Mouse (Mus musculus): Measurements from ENCODE around the gene Afm. TPM values are rescaled to one million over a fixed set of nuclear protein-coding genes. Genes with fewer than 3 reads are reported as not detected.

Gene Afm
- polyA plus RNA-seq, 1 experiment: not detected

DNA sequence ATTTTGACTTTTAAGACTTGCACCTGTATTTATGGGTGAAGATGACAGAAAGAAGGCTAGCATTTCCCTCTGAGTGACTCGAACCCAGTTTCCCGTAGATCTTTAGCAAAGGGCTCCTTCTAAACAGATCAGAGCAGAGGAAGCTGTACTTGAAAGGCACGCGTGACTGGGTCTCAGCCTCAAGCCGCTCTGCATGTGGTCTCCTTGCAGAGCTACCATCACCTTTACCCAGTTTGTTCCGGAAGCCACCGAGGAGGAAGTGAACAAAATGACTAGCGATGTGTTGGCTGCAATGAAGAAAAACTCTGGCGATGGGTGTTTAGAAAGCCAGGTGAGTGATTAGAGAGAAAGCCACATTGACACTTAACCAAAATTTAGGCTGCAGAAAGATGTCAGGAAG lies 26.3 kb upstream of the Afm start:
- Histone ChIP-seq H3K27ac (ENCODE audit: insufficient read depth, low read length) (no peak overlapping the region), H3K4me3 (ENCODE audit: insufficient read depth, low read length) (no peak overlapping the region), H3K4me1 (ENCODE audit: control insufficient read depth, insufficient read depth, low read length) (no peaks in the 10 kb centered on the region)
- TF ChIP-seq CTCF (IDR thresholded peaks at IDR 0.05; ENCODE audit: extremely low read depth, insufficient read depth, low read length) (no peak), POLR2A (IDR thresholded peaks at IDR 0.05; ENCODE audit: extremely low read depth, insufficient read depth, low read length) (no peak)

DNA sequence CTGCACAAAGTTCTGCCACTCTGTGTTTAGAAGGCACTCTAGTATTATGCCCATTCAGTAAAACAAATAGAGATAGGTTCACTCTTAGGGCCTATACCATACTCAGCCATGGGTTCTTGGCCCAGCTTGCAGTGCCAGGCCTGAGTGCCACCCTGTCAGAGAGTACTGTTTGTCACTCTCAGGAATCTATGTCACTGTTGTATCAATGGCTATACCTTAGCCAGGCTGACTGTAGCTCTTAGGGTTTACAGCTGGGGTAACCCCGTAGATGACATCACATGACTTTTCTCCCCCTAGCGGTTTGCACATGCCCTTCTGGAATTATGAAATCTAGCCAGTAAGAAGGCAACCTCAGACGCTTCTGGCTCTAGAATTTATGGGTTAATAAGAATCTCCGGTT lies 24.4 kb upstream of the Afm start:
- no peak for TF ChIP-seq POLR2A (IDR thresholded peaks at IDR 0.05; ENCODE audit: extremely low read depth, insufficient read depth, low read length)
- TF ChIP-seq CTCF (IDR thresholded peaks at IDR 0.05; ENCODE audit: extremely low read depth, insufficient read depth, low read length): no peak
- Histone ChIP-seq H3K4me3 (ENCODE audit: insufficient read depth, low read length) (no peak overlapping the region), H3K27ac (ENCODE audit: insufficient read depth, low read length) (no peak overlapping the region), H3K4me1 (ENCODE audit: control insufficient read depth, insufficient read depth, low read length) (no peaks in the 10 kb centered on the region)

DNA sequence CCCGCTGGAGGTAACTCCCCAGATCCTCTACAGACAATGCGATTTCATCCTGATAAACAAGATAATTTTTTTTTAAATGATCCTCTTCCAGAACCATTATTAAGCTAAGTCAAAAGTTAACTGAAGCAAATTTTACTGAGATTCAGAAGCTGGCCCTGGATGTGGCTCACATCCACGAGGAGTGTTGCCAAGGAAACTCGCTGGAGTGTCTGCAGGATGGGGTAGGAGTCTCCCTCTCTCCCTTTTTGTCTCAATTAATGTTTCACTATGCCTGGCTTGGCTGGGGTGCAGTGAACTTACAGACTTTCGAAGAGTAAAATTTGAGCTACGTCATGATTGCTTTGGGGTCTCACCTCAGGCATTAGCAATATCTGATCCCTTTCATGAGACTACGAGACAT lies 19.2 kb upstream of the Afm start:
- no peak overlapping the region for H3K27ac ChIP-seq (ENCODE audit: insufficient read depth, low read length)
- no peaks in the 10 kb centered on the region for H3K4me1 ChIP-seq (ENCODE audit: control insufficient read depth, insufficient read depth, low read length)
- no peak overlapping the region for H3K4me3 ChIP-seq (ENCODE audit: insufficient read depth, low read length)
- TF ChIP-seq CTCF (IDR thresholded peaks at IDR 0.05; ENCODE audit: extremely low read depth, insufficient read depth, low read length): no peak
- no peak for TF ChIP-seq POLR2A (IDR thresholded peaks at IDR 0.05; ENCODE audit: extremely low read depth, insufficient read depth, low read length)

DNA sequence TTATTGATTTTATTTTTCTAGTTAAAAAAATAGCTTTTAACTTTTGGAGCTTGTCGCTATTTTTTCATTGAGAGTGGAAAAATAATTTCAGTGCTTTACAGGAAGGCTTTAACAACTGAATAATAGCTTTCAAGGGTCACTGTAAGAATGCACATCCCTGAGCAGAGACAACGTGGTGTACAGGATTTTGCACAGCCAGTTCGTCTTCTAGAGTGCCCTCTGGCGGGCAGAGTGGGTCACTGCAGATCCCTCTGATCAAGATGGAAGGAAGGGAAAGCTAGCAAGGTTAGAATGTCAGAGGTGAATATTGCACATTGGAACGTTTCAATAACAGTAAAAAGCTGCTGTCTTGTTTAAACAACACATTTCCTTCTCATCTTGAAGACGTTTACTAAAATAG lies 18.0 kb upstream of the Afm start:
- Histone ChIP-seq H3K4me1 (ENCODE audit: control insufficient read depth, insufficient read depth, low read length) (no peaks in the 10 kb centered on the region), H3K4me3 (ENCODE audit: insufficient read depth, low read length) (no peak overlapping the region), H3K27ac (ENCODE audit: insufficient read depth, low read length) (no peak overlapping the region)
- TF ChIP-seq POLR2A (IDR thresholded peaks at IDR 0.05; ENCODE audit: extremely low read depth, insufficient read depth, low read length) (no peak), CTCF (IDR thresholded peaks at IDR 0.05; ENCODE audit: extremely low read depth, insufficient read depth, low read length) (peak; percentile 92)

DNA sequence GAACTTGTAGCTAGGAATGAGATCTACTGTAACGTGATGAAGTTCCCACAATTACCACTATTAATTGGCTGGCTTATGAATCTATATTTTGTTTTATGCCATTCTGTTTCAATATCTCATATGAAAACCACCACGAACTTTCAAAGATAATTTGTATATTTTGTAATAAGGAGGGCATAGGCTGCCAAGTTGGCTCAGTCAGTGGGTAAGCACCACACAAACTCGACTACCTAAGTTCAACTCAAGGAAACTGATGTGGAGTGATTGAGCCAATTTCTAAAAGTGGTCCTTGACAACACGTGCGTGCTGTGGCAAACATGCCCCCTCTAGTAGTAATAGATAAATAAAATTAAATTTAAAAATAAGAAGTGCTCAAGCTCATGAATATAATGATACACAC lies 17.0 kb upstream of the Afm start:
- Histone ChIP-seq H3K4me1 (ENCODE audit: control insufficient read depth, insufficient read depth, low read length) (peaks cover 1% of the 10 kb centered on the region; the same call in 1 of the 2 replicates), H3K27ac (ENCODE audit: insufficient read depth, low read length) (no peak overlapping the region), H3K4me3 (ENCODE audit: insufficient read depth, low read length) (no peak overlapping the region)
- no peak for TF ChIP-seq CTCF (IDR thresholded peaks at IDR 0.05; ENCODE audit: extremely low read depth, insufficient read depth, low read length)
- TF ChIP-seq POLR2A (IDR thresholded peaks at IDR 0.05; ENCODE audit: extremely low read depth, insufficient read depth, low read length): no peak

DNA sequence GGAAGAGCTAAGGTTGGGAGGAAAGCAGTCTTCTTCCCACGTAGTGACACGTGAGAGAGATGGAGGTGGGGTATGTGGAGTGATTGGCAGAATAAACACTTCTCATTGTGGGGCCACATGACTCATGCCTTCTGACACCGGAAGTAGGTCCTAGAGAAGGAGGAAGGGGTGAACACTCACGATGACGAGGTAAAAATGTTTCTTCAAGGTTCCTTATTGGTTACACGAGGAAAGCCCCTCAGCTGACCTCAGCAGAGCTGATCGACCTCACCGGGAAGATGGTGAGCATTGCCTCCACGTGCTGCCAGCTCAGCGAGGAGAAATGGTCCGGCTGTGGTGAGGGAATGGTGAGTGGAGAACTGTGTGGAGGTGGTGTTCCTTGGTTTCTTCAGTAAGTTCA lies 14.0 kb upstream of the Afm start:
- Histone ChIP-seq H3K4me1 (ENCODE audit: control insufficient read depth, insufficient read depth, low read length) (peaks cover 4% of the 10 kb centered on the region), H3K4me3 (ENCODE audit: insufficient read depth, low read length) (no peak overlapping the region), H3K27ac (ENCODE audit: insufficient read depth, low read length) (no peak overlapping the region)
- TF ChIP-seq POLR2A (IDR thresholded peaks at IDR 0.05; ENCODE audit: extremely low read depth, insufficient read depth, low read length) (no peak), CTCF (IDR thresholded peaks at IDR 0.05; ENCODE audit: extremely low read depth, insufficient read depth, low read length) (no peak)

DNA sequence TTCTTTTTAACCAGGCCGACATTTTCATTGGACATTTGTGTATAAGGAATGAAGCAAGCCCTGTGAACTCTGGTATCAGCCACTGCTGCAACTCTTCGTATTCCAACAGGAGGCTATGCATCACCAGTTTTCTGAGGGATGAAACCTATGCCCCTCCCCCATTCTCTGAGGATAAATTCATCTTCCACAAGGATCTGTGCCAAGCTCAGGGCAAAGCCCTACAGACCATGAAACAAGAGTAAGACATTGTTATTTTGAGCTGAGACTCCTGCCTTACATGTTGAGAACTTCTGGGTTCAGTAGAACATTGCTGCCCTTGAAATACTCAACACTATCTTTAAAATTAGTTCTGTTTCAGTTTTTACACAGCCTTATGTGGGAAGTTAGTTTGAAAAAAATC lies 12.2 kb upstream of the Afm start:
- H3K4me1 ChIP-seq (ENCODE audit: control insufficient read depth, insufficient read depth, low read length): peaks cover 4% of the 10 kb centered on the region
- no peak overlapping the region for H3K4me3 ChIP-seq (ENCODE audit: insufficient read depth, low read length)
- TF ChIP-seq POLR2A (IDR thresholded peaks at IDR 0.05; ENCODE audit: extremely low read depth, insufficient read depth, low read length) (no peak), CTCF (IDR thresholded peaks at IDR 0.05; ENCODE audit: extremely low read depth, insufficient read depth, low read length) (no peak)
- H3K27ac ChIP-seq (ENCODE audit: insufficient read depth, low read length): no peak overlapping the region

DNA sequence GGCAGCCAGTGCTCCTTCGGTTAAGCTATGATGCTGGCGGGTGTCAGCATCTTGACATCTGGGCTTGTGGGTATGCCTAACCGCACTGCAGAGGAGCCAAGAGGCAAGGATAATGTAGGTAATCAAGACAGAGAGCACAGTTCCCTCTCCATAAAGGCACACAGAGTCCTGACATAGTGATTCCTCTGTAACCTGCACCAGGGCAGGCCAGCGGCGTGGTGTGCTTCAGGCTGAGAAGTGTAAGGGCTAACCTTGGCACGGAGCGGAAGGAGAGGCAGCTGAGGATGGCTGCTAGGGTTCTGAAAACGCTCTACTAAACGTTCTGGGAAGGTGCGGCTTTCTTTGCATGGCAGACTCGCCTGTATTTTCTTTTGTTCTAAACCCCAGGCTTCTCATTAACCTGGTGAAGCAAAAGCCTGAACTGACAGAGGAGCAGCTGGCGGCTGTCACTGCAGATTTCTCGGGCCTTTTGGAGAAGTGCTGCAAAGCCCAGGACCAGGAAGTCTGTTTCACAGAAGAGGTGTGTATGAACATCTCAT lies 11.3 kb upstream of the Afm start:
- peaks cover 4% of the 10 kb centered on the region for H3K4me1 ChIP-seq (ENCODE audit: control insufficient read depth, insufficient read depth, low read length)
- TF ChIP-seq CTCF (IDR thresholded peaks at IDR 0.05; ENCODE audit: extremely low read depth, insufficient read depth, low read length) (no peak), POLR2A (IDR thresholded peaks at IDR 0.05; ENCODE audit: extremely low read depth, insufficient read depth, low read length) (no peak)
- H3K4me3 ChIP-seq (ENCODE audit: insufficient read depth, low read length): no peak overlapping the region
- no peak overlapping the region for H3K27ac ChIP-seq (ENCODE audit: insufficient read depth, low read length)

DNA sequence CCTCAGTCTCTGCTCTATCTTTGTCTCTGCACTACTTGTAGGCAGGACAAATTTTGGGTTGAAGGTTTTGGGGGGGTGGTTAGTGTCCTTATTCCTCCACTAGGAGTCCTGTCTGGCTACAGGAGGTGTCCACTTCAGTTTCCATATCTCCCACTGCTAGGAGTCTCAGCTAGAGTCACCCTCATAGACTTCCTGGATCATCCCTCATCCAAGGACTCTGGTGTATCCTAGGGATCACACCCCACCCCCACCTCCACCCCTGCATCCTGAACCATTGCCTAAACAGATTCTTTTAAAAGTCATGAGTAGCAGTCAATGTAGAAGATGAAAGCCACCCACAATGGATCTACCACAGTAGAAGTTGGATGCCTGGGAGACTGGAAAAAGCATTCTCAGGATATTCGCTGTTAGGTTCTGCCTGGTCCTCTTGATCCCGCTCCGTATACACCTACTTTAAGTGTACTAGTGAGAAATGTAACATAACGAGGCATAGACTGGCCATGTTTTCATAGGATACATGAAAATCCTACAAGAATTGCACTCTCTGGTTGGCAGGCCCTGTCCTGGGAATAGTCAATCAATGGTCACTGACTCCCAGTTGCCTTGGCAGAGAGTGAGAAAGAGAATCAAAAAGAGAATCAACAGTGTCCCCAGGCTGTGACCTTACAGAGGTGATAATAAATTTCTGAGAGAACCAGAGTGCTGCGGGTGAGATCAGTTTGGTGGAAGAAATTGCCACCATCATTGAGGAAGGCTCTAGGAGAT lies 8.7 kb upstream of the Afm start:
- H3K4me1 ChIP-seq (ENCODE audit: control insufficient read depth, insufficient read depth, low read length): peaks cover 4% of the 10 kb centered on the region
- H3K27ac ChIP-seq (ENCODE audit: insufficient read depth, low read length): no peak overlapping the region
- no peak for TF ChIP-seq CTCF (IDR thresholded peaks at IDR 0.05; ENCODE audit: extremely low read depth, insufficient read depth, low read length)
- TF ChIP-seq POLR2A (IDR thresholded peaks at IDR 0.05; ENCODE audit: extremely low read depth, insufficient read depth, low read length): no peak
- no peak overlapping the region for H3K4me3 ChIP-seq (ENCODE audit: insufficient read depth, low read length)

DNA sequence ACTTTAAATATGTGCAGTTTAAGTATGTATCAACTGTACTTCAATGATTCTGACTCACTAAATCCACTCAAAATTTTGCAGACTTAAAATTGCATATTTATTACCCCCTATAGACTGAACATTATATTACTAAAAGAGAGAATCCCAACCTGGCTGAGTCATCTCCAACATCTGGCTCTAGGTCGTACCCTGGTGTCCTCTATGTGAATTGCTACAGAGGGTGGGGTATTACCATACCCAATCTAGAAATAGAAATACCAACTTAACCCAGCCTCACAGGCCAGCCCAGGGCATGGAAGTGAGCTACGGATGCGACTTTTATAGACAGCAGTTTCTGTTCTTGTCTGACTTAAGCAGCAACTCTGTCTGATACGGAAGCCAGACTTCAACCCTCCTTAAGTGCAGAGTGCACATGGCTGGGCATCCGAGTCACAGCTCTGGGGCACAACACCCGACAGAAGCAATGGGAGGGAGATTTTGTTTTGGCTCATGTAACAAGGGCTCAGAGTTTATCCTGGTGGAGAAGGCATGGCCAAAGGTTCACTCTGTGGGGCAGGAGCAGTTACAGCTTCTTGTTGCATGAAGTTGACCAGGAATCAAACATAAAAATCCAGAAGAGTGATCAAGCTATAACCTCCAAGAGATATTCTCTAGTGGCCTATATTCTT lies 6.3 kb upstream of the Afm start:
- Histone ChIP-seq H3K4me1 (ENCODE audit: control insufficient read depth, insufficient read depth, low read length) (peaks cover under 1% of the 10 kb centered on the region), H3K4me3 (ENCODE audit: insufficient read depth, low read length) (no peak overlapping the region), H3K27ac (ENCODE audit: insufficient read depth, low read length) (no peak overlapping the region)
- no peak for TF ChIP-seq POLR2A (IDR thresholded peaks at IDR 0.05; ENCODE audit: extremely low read depth, insufficient read depth, low read length)
